Mouse (Mus musculus): ENCODE measurements around the gene Anks1.

The Anks1 gene

GRCm38 (mm10) chr17:28101284-28101887 lies 192.3 kb downstream of the Anks1 start:
- no peak for DNase-seq

- no peak for DNase-seq
Observed at GRCm38 (mm10) chr17:28101902-28102319, 192.8 kb downstream of the Anks1 start.

DNA sequence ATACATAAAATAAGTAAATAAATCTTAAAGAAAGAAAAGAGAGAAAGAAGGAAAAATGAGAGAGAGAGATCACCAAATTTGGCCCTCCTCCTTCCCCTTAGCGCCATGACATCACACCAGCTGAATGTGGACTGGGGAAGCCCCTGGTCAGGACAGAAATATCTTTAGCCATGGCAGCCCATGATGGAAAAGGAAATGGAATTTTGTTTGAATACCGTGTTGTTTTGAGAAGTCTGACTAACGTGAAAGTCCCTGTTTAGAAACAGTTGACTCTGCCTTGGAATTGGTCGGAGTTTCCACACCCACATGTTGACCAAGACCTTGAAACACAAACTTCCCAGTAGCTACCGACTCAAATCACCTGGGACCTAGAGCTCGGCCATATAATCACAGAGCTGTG lies 195.3 kb downstream of the Anks1 start:
- no peak for DNase-seq

DNA sequence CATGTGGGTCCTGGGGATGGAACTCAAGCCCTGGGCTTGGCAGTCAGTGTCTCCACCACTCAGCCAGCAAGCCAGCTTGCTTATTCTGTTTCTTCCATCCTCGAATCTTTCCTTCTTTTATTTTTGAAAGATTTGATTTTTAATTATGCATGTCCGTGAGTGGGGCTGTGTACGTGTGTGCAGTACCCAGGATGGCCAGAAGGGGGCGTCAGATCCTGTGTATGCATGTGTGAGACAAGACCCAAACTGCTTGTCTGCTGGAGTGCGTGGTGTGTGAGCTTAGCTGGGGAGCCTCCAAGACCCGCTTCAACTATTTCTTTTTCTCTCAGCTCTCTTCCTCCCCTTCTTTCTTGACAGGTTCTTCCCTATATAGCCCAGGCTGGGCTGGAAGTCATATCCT lies 197.2 kb downstream of the Anks1 start:
- DNase-seq = no peak

GRCm38 (mm10) chr17:28107275-28107674 lies 198.2 kb downstream of the Anks1 start:
- no peak for DNase-seq

DNA sequence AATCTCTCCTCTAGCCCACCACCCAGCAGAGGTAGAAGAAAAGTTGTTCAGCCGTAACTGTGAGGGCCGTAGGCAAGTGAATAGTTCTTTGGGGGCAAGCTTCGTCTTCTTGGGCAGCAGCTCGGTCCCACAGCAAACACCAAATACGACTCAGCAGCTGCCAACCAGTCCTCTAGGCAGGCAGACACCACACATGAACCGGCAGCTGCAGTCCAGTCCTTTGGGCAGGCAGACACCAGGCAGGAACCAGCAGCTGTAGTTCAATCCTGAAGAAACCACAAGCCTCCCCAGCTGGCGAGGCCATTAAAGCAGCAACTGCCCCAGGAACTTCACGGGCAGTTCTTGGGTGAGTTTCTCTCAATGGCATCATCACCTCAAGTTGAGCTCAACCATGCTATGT lies 203.2 kb downstream of the Anks1 start:
- DNase-seq = no peak
